Mouse (Mus musculus) liver, postnatal 0 days (tissue): ENCODE measurements around the gene Zfp639. TPM values are rescaled to one million over a fixed set of nuclear protein-coding genes. Genes with fewer than 3 reads are reported as not detected.
A peak's percentile ranks its signal among the peaks of the same experiment; 100 is the strongest.

ENCODE experiments used
- ATAC-seq: fragments of 200-750 bp; cut with Nextera tagmentation; 2 replicates; pipeline ENCODE4 v1.8.0; 2017; ENCODE audit warnings: mild to moderate bottlenecking, moderate library complexity
- DNase-seq: peaks from one replicate; pipeline ENCODE4 v3.0.0-alpha.2; 2016
- H3K27ac ChIP-seq: fragments of 300-500 bp; sonication (generic); 2 replicates; pipeline ENCODE4 v1.5.1; 2014; ENCODE audit warnings: antibody characterized with exemption, moderate library complexity, mild to moderate bottlenecking, low read depth
- H3K27me3 ChIP-seq: fragments of 300-500 bp; sonication (generic); 2 replicates; pipeline ENCODE4 v1.6.1; 2014; ENCODE audit warnings: low read length, control low read depth, mixed read lengths; ENCODE audit not compliant: insufficient read depth
- H3K36me3 ChIP-seq: fragments of 300-500 bp; sonication (generic); replicated peaks from 2 replicates; pipeline ENCODE4 v1.6.1; 2014; ENCODE audit warnings: mild to moderate bottlenecking, control low read depth, low read length, moderate library complexity, mixed read lengths; ENCODE audit not compliant: insufficient read depth
- H3K4me1 ChIP-seq: fragments of 300-500 bp; sonication (generic); 2 replicates; pipeline ENCODE4 v1.6.1; 2014; ENCODE audit warnings: antibody characterized with exemption, mild to moderate bottlenecking, control low read depth; ENCODE audit not compliant: insufficient read depth
- H3K4me2 ChIP-seq: fragments of 300-500 bp; sonication (generic); 2 replicates; pipeline ENCODE4 v1.6.1; 2014; ENCODE audit warnings: low read depth, mild to moderate bottlenecking, low read length, moderate library complexity, mixed read lengths
- H3K4me3 ChIP-seq: fragments of 300-500 bp; sonication (generic); 2 replicates; pipeline ENCODE4 v1.5.1; 2014; ENCODE audit warnings: low read depth, low read length
- H3K9ac ChIP-seq: fragments of 300-500 bp; sonication (generic); replicated peaks from 2 replicates; pipeline ENCODE4 v1.6.1; 2014; ENCODE audit warnings: mild to moderate bottlenecking, moderate library complexity
- H3K9me3 ChIP-seq: fragments of 300-500 bp; sonication (generic); 2 replicates; pipeline ENCODE4 v1.6.1; 2016; ENCODE audit warnings: mild to moderate bottlenecking, control low read depth, low read length, mixed read lengths
- CTCF ChIP-seq: sonication (generic); IDR thresholded peaks from 2 replicates; pipeline ENCODE4 v1.5.1; 2016; ENCODE audit warnings: antibody characterized with exemption, low read depth
- EP300 ChIP-seq: IDR thresholded peaks from 2 replicates; pipeline ENCODE4 v1.6.1; 2016; ENCODE audit warnings: antibody characterized with exemption, low read depth, mild to moderate bottlenecking
- WGBS: fragments of 180-500 bp; shearing (Covaris S2); extraction: QIAGEN DNeasy Blood & Tissue Kit; methylation state at CpG from one replicate; pipeline ENCODE4 v1.1.7; 2014; ENCODE audit not compliant: insufficient replicate concordance; 5-methylcytosine and 5-hydroxymethylcytosine counted together
- polyA plus RNA-seq: library from polyadenylated mRNA; unstranded; fragments of >200 nt; fragmentation: Nextera tagmentation; extraction: Ambion mirVana; gene quantifications from 2 replicates; pipeline ENCODE4 v1.2.1, GENCODE M21; 2015

The Zfp639 gene
- 13.5 and 14.0 TPM in 2 replicates for polyA plus RNA-seq

GRCm38 (mm10) chr3:32509496-32510374, at the start of gene Zfp639:
Gene Zfp639 (plus strand): TSS chr3:32510259.
- H3K27me3 ChIP-seq: no peaks in the 10 kb centered on the region
- DNase-seq (no peak), ATAC-seq (peak; percentile 33)
- peak within 1 kb of the TSS; percentile 78 for H3K4me3 ChIP-seq
- peaks cover 20% of the 10 kb centered on the region for H3K4me1 ChIP-seq
- TF ChIP-seq CTCF (no peak), EP300 (no peak)
- no peaks in the 10 kb centered on the region for H3K9me3 ChIP-seq
- peak within 1 kb of the TSS; percentile 78 for H3K4me2 ChIP-seq
- peaks cover 2% of the 10 kb centered on the region; the same call in 1 of the 2 replicates for H3K36me3 ChIP-seq
- 15% methylated on average over 24 of the region's 24 CpGs for WGBS
- H3K9ac ChIP-seq: peak within 1 kb of the TSS; percentile 88
- peak within 1 kb of the TSS; percentile 93 for H3K27ac ChIP-seq

- TF ChIP-seq CTCF (no peak), EP300 (no peak)
- no peak overlapping the region for H3K4me3 ChIP-seq
- H3K4me2 ChIP-seq: no peak overlapping the region
- DNase-seq (no peak), ATAC-seq (no peak)
- H3K27ac ChIP-seq: no peak overlapping the region
- no peaks in the 10 kb centered on the region for H3K9me3 ChIP-seq
- no peaks in the 10 kb centered on the region for H3K27me3 ChIP-seq
- WGBS: 82% methylated on average over 4 of the region's 4 CpGs
- no peak overlapping the region for H3K9ac ChIP-seq
- peaks cover 15% of the 10 kb centered on the region for H3K36me3 ChIP-seq
- H3K4me1 ChIP-seq: 0 out of 2 replicates have a peak, but pooled peaks cover 4% of the 10 kb centered on the region
These were observed 42.7 kb upstream of the Zfp639 start for GRCm38 (mm10) chr3:32467321-32467720.

GRCm38 (mm10) chr3:32468411-32468810, 41.6 kb upstream of the Zfp639 start:
- no peak for ATAC-seq
- TF ChIP-seq CTCF: no peak
- TF ChIP-seq EP300: no peak
- WGBS: 58% methylated on average over 4 of the region's 4 CpGs

GRCm38 (mm10) chr3:32470449-32470848, 39.6 kb upstream of the Zfp639 start:
- H3K9ac ChIP-seq: no peak overlapping the region
- no peaks in the 10 kb centered on the region for H3K36me3 ChIP-seq
- 0 out of 2 replicates have a peak, but pooled peaks cover 4% of the 10 kb centered on the region for H3K4me1 ChIP-seq
- H3K27me3 ChIP-seq: no peaks in the 10 kb centered on the region
- TF ChIP-seq EP300 (no peak), CTCF (no peak)
- DNase-seq: no peak
- H3K27ac ChIP-seq: no peak overlapping the region
- ATAC-seq: no peak
- H3K4me3 ChIP-seq: no peak overlapping the region
- no peaks in the 10 kb centered on the region for H3K9me3 ChIP-seq
- 80% methylated on average over 7 of the region's 7 CpGs for WGBS
- H3K4me2 ChIP-seq: no peak overlapping the region

More at GRCm38 (mm10) chr3:32468411-32468810, 41.6 kb upstream of the Zfp639 start:
- Histone ChIP-seq H3K9me3 (no peaks in the 10 kb centered on the region), H3K4me1 (0 out of 2 replicates have a peak, but pooled peaks cover 4% of the 10 kb centered on the region), H3K4me3 (no peak overlapping the region), H3K27me3 (no peaks in the 10 kb centered on the region), H3K9ac (no peak overlapping the region), H3K4me2 (no peak overlapping the region), H3K36me3 (peaks cover 10% of the 10 kb centered on the region; the same call in 1 of the 2 replicates), H3K27ac (no peak overlapping the region)
- no peak for DNase-seq

GRCm38 (mm10) chr3:32471098-32471497, 39.0 kb upstream of the Zfp639 start:
- TF ChIP-seq CTCF: no peak
- TF ChIP-seq EP300: no peak
- H3K9ac ChIP-seq: no peak overlapping the region
- ATAC-seq: no peak
- 59% methylated on average over 6 of the region's 6 CpGs for WGBS
- H3K4me3 ChIP-seq: no peak overlapping the region
- H3K27me3 ChIP-seq: no peaks in the 10 kb centered on the region
- H3K9me3 ChIP-seq: no peaks in the 10 kb centered on the region
- no peaks in the 10 kb centered on the region for H3K36me3 ChIP-seq
- H3K27ac ChIP-seq: no peak overlapping the region
- no peak overlapping the region for H3K4me2 ChIP-seq
- no peak for DNase-seq
- H3K4me1 ChIP-seq: 0 out of 2 replicates have a peak, but pooled peaks cover 4% of the 10 kb centered on the region

GRCm38 (mm10) chr3:32472191-32472900, 37.7 kb upstream of the Zfp639 start:
- Histone ChIP-seq H3K27me3 (no peaks in the 10 kb centered on the region), H3K36me3 (no peaks in the 10 kb centered on the region), H3K9ac (no peak overlapping the region), H3K4me2 (no peak overlapping the region), H3K27ac (no peak overlapping the region), H3K4me1 (0 out of 2 replicates have a peak, but pooled peaks cover 4% of the 10 kb centered on the region), H3K4me3 (no peak overlapping the region), H3K9me3 (no peaks in the 10 kb centered on the region)
- WGBS: 56% methylated on average over 14 of the region's 14 CpGs
- no peak for TF ChIP-seq CTCF
- no peak for TF ChIP-seq EP300
- DNase-seq (no peak), ATAC-seq (no peak)
